Mouse (Mus musculus): ENCODE measurements around the gene Msh5.
"Not testable (repeated sequence)": the region's sequence is repeated elsewhere in the genome, so short reads cannot be mapped to it uniquely, and the experiment has no call there.

DNA sequence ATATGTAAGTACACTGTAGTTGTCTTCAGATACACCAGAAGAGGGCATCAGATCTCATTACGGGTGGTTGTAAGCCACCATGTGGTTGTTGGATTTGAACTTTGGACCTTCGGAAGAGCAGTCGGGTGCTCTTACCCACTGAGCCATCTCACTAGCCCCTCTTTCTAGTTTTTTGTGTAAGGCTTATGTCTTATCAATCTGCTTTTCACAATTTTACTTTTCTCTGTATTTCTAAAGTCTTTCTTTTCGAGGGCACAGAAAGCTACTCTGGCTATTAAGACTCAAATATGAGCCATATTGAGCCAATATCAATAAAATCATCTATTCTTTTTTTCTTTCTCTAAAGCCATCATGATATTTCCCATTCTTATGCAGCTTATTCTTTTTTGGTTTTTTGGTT lies 51.4 kb downstream of the Msh5 start:
- TF ChIP-seq CTCF (IDR thresholded peaks at IDR 0.05; ENCODE audit: low read depth, low read length); POLR2A (IDR thresholded peaks at IDR 0.05; ENCODE audit: borderline replicate concordance, low read depth, low read length): not testable (repeated sequence)

All from bone marrow macrophage, adult 2 months (primary cell).